Mouse (Mus musculus) CH12.LX (cell line): ENCODE data around the gene Gm10972.

Experiments
- CTCF ChIP-seq, 2 experiments: IDR thresholded peaks in 1 of 2; conservative IDR thresholded peaks in 1 of 2; 2 replicates each; pipeline ENCODE4 v1.5.1; 2011 to 2012; ENCODE audit warnings: low read depth in 2 of 2, low read length in 2 of 2, improper control_type of control experiment in 1 of 2, inconsistent platforms in 1 of 2, mild to moderate bottlenecking in 1 of 2, moderate library complexity in 1 of 2
- EP300 ChIP-seq: IDR thresholded peaks from 2 replicates; pipeline ENCODE4 v1.6.1; 2011; ENCODE audit warnings: low read length, improper control_type of control experiment
- ETS1 ChIP-seq: conservative IDR thresholded peaks from 2 replicates; pipeline ENCODE4 v1.6.1; 2012; ENCODE audit warnings: low read depth, mild to moderate bottlenecking, inconsistent platforms, low read length, improper control_type of control experiment, moderate library complexity
- KAT2A ChIP-seq: IDR thresholded peaks from 2 replicates; pipeline ENCODE4 v1.6.1; 2012; ENCODE audit warnings: low read length, improper control_type of control experiment, inconsistent platforms; ENCODE audit not compliant: insufficient replicate concordance
- MAX ChIP-seq: IDR thresholded peaks from 2 replicates; pipeline ENCODE4 v1.6.1; 2011; ENCODE audit warnings: low read length, improper control_type of control experiment
- MEF2A ChIP-seq: IDR thresholded peaks from 2 replicates; pipeline ENCODE4 v1.6.1; 2014; ENCODE audit warnings: low read depth, mild to moderate bottlenecking, inconsistent platforms, low read length, improper control_type of control experiment, borderline replicate concordance
- POLR2A ChIP-seq: IDR thresholded peaks from 2 replicates; pipeline ENCODE4 v1.6.1; 2011; ENCODE audit warnings: low read depth, mild to moderate bottlenecking, improper control_type of control experiment, low read length
- TCF12 ChIP-seq: IDR thresholded peaks from 2 replicates; pipeline ENCODE4 v1.6.1; 2014; ENCODE audit warnings: low read depth, mild to moderate bottlenecking, inconsistent platforms, low read length, improper control_type of control experiment

- TF ChIP-seq POLR2A: no peak
- no peak for TF ChIP-seq CTCF (conservative IDR thresholded peaks at IDR 0.05 in 1 of 2, IDR thresholded peaks at IDR 0.05 in 1 of 2; ENCODE audit: low read depth in 2 of 2, low read length in 2 of 2)
- TF ChIP-seq EP300: no peak
- TF ChIP-seq TCF12: no peak
- TF ChIP-seq ETS1: no peak
- no peak for TF ChIP-seq KAT2A
- no peak for TF ChIP-seq MEF2A
- no peak for TF ChIP-seq MAX
Measured at GRCm38 (mm10) chr3:94611834-94612233, 31.1 kb upstream of the Gm10972 start.
